Mouse (Mus musculus) bone marrow, adult 2 months (tissue): ENCODE results near the gene Tchp.

ENCODE experiments used
- CTCF ChIP-seq: fragments of 200-500 bp; IDR thresholded peaks from 2 replicates; pipeline ENCODE4 v1.5.1; 2011; ENCODE audit warnings: low read length, control low read depth; ENCODE audit not compliant: control insufficient read depth, insufficient read depth
- POLR2A ChIP-seq: fragments of 200-500 bp; IDR thresholded peaks from 2 replicates; pipeline ENCODE4 v1.6.1; 2011; ENCODE audit warnings: low read depth, mild to moderate bottlenecking, control low read depth, low read length, borderline replicate concordance; ENCODE audit not compliant: control insufficient read depth

DNA sequence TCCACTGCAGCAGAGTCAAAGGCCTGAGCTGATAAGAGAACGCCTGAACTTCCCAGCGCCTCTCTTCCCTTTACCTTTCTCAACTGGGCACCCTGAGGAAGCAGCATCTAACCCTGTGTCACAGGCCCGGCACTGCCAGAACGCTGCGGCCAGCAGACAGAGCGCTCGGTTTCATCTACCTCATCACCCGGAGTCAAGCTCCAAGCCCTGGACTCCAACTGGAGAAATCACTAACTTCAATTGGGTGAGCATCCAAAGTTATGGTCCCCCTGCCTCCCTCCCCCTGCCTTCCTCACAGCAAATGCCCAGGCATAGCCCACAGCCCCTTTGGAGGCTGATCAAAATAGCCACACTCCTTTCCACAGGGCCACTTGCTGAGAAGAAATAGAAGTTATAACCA lies 59.1 kb downstream of the Tchp start:
- TF ChIP-seq POLR2A = no peak
- TF ChIP-seq CTCF = no peak
